Mouse (Mus musculus) lung, postnatal 36 days (tissue): ENCODE measurements at regions not wholly inside any gene's neighbourhood (a gene's known extent, or its start where the extent isn't known, plus 50 kb on each side); places are given as distances from the start of the nearest gene placed in this dataset.
A peak's percentile ranks its signal among the peaks of the same experiment; 100 is the strongest.

Experiments used
- DNase-seq: peaks from one replicate; pipeline ENCODE4 v3.0.0; 2022; ENCODE audit warnings: mixed read lengths

GRCm38 (mm10) chr3:29890764-29891163 lies 657.0 kb downstream of the Mecom start:
- peak; percentile 6 for DNase-seq

DNA sequence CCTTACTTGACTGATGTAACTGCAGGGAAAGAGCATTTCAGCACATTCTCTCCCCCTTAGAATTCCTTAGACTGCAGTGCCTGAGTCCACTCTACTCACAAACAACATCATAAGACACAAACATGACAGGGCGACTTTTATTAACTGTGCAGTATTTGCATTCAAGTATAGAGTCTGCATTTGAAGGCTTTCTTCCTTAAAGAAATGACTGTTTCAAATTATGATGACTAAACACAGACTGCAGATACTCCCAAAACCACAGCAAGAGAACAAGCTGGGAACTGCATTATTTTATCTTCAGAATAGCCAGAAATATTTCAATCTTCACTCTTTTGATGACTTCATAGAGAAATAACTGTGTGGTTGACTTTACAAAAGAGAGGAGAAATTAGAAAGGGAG lies 657.5 kb downstream of the Mecom start:
- DNase-seq = no peak

- no peak for DNase-seq
Measured at GRCm38 (mm10) chr3:29889638-29890037, 658.2 kb downstream of the Mecom start.

GRCm38 (mm10) chr3:29879966-29880365 lies 667.8 kb downstream of the Mecom start:
- DNase-seq = no peak

GRCm38 (mm10) chr3:29875768-29876167 lies 672.0 kb downstream of the Mecom start:
- DNase-seq = no peak

- DNase-seq = no peak
Measured at GRCm38 (mm10) chr3:29862437-29862836, 685.4 kb downstream of the Mecom start.

- no peak for DNase-seq
Measured at GRCm38 (mm10) chr3:29852465-29852864, 695.3 kb downstream of the Mecom start.

- DNase-seq = no peak
Measured at GRCm38 (mm10) chr3:29835432-29835831, 712.4 kb downstream of the Mecom start.

DNA sequence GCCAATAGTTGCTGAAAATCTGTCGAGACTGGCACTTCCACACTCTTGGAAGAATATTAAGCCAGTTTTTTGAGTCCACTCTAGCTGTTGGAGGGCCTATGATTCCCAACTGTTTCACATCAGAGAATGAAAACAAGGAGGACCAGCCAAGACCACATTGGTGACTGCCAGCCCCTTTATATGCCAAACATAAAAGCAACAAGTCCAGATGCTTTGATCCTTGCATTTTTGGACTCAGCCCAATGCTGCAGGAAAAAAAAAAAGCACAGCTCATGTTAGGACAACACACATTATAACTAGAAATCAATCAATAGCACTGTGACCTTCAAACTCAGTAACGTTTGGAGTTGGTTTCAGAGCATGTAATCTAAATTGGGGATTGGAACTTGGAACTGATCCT lies 712.9 kb downstream of the Mecom start:
- peak; percentile 4 for DNase-seq

DNA sequence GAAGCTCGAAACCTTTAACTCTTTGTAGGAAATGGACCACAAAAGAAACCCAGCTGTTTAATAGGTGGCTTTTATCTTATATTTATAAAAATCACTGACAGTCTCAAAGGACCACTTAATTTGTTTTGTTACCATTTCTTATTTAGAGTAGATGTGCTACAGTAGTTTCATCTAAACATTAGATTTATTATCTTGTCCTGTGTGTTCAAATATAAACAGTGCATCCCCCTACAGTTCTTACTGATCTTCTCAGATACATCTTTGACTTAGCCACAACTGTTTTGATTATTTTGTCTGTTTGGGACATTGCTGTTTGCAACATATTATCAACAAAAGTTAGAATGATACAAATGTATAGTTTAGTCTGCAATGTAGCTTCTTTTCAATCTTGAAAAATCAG lies 716.5 kb downstream of the Mecom start:
- no peak for DNase-seq

GRCm38 (mm10) chr3:29822622-29823370 lies 725.0 kb downstream of the Mecom start:
- DNase-seq = no peak

GRCm38 (mm10) chr3:29816964-29817363 lies 730.8 kb downstream of the Mecom start:
- DNase-seq = no peak

- DNase-seq = no peak
Measured at GRCm38 (mm10) chr3:29813276-29813675, 731.5 kb downstream of the Egfem1 start.

- peak; percentile 68 for DNase-seq
Measured at GRCm38 (mm10) chr3:29812480-29813240, 730.8 kb downstream of the Egfem1 start.

DNA sequence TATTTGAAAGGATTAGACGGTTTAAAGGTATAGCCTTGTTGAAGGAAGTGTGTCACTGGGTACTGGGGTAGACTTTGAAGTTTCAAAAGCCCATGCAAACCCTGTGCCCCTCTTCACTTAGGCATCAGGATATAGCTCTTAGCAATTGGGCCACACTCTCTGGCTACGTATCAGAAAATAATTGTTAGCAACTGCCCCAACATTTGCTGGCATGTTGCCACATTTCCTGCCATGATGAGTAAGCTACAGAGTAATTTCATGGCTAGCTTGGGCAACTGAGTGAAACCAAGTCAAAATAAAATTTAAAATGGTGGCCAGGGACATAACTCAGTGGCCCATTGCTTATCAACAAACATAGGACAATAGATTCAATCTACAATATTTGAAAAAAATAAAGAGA lies 724.2 kb downstream of the Egfem1 start:
- DNase-seq = no peak

DNA sequence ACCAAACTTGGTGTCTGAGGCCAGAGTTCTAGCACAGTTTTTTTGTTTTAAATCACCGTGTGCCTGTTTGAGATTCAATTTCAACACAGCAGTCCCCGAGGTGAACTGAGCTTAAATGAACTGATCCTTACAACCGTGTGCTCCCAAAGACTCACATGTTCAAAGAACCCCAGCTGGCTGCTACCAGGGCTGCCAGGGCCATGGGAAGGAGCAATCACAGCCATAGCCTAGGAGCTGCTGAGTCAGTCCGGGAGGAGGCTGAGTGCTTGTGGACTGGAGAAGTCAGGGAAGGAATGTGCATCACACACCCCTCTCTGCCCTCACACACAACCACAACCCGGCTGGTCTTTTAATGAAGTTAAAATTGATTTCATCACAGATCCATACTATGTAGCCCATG lies 721.6 kb downstream of the Egfem1 start:
- no peak for DNase-seq

GRCm38 (mm10) chr3:29801081-29801480 lies 719.3 kb downstream of the Egfem1 start:
- no peak for DNase-seq

GRCm38 (mm10) chr3:29774365-29774764 lies 692.5 kb downstream of the Egfem1 start:
- DNase-seq = no peak

- no peak for DNase-seq
Measured at GRCm38 (mm10) chr3:29771194-29771593, 689.4 kb downstream of the Egfem1 start.

DNA sequence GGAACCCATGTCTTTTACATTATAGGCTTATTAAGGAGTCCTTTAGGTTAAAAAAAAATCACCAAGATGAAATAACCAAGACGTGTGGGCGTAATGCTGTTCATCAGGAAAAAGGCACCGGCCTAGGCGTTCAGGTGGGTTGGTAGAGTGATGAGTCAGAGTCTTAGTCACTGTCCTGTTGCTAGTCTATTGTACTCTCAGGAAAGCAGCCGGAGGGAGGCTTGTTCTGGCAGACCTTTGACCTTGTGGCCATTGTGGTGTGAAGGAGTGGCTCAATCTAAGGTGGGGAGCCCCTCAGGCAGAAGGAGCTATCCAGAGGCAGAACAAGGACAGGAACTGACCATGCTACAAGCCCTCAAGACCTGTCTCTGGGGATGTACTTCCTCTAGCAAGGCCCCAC lies 686.8 kb downstream of the Egfem1 start:
- no peak for DNase-seq

DNA sequence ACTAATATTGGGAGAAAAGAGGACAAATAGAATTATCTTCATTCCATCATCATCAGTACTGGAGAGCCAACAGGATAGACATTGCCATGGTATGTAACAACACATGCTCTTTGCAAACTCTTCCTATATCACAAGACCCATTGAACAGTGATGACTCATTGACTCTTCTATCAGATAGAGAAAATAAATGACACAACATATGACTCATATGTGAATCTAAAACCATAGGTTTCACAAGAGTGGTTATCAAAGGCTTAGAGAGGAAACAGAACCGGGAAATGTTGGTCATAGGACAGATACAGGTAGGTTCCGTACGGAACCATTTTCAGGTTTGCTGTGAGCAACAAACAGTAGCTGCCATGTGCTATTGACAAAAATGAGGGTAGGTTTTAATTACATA lies 682.2 kb downstream of the Egfem1 start:
- DNase-seq = no peak

DNA sequence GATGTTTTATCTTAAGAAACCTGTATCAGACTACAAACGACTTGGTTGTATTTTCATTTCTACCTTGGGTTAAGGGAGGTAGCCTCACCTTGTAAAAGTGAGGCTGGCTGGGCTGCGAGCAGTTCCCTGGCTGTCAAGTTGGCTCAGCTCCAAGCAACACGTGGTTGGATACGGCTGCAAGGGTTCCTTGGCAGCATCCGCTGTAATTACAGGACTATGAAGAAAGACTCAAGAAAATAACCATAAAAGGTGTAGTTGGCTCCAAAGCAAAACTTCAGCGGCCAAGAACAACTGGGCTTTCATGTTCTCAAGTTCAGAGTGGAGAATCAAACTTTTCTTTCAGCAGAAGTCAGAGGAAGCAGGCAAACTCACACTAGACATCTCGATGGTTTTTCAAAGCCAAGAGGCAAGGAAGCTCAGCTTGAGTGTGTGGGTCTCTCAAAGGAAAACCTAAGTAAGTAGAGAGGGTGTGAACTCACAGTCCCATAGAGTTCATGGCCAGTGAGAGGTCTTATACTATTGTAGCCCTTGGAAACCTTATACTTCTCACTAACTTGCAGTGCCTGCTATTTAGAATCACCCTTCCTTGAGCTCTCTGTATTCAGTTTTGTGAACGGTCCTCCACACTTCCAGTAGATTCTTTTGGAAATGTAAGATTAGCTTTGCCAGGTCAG lies 676.1 kb downstream of the Egfem1 start:
- peak; percentile 46 for DNase-seq
